Mouse (Mus musculus) liver, embryonic 11.5 days (tissue): ENCODE measurements around the gene R3hdm2. TPM values are rescaled to one million over a fixed set of nuclear protein-coding genes. Genes with fewer than 3 reads are reported as not detected.

Experiments
- ATAC-seq: fragments of 200-750 bp; cut with Nextera tagmentation; replicated peaks from 2 replicates; pipeline ENCODE4 v1.8.0; 2017; ENCODE audit warnings: moderate number of reproducible peaks, mild to moderate bottlenecking, moderate TSS enrichment, moderate library complexity; ENCODE audit not compliant: low FRiP score
- DNase-seq: peaks from one replicate; pipeline ENCODE4 v3.0.0-alpha.2; 2017; ENCODE audit warnings: low spot score
- H3K27ac ChIP-seq: fragments of 300-500 bp; sonication (generic); 2 replicates; pipeline ENCODE4 v1.5.1; 2014; ENCODE audit warnings: mild to moderate bottlenecking, low read depth, low read length, control low read depth
- H3K27me3 ChIP-seq: fragments of 300-500 bp; sonication (generic); replicated peaks from 2 replicates; pipeline ENCODE4 v1.6.1; 2014; ENCODE audit warnings: low read length, mixed read lengths; ENCODE audit not compliant: control insufficient read depth, insufficient read depth
- H3K36me3 ChIP-seq: fragments of 300-500 bp; sonication (generic); 2 replicates; pipeline ENCODE4 v1.6.1; 2014; ENCODE audit warnings: mild to moderate bottlenecking, low read length, moderate library complexity, mixed read lengths; ENCODE audit not compliant: control insufficient read depth, insufficient read depth
- H3K4me1 ChIP-seq: fragments of 300-500 bp; sonication (generic); replicated peaks from 2 replicates; pipeline ENCODE4 v1.6.1; 2014; ENCODE audit warnings: low read length, mixed read lengths; ENCODE audit not compliant: control insufficient read depth, insufficient read depth
- H3K4me2 ChIP-seq: fragments of 300-500 bp; sonication (generic); 2 replicates; pipeline ENCODE4 v1.6.1; 2014; ENCODE audit warnings: mild to moderate bottlenecking, control low read depth, moderate library complexity
- H3K4me3 ChIP-seq: fragments of 300-500 bp; sonication (generic); 2 replicates; pipeline ENCODE4 v1.5.1; 2014; ENCODE audit warnings: low read depth, low read length, control low read depth
- H3K9ac ChIP-seq: fragments of 300-500 bp; sonication (generic); 2 replicates; pipeline ENCODE4 v1.6.1; 2014; ENCODE audit warnings: low read depth, low read length, control low read depth
- H3K9me3 ChIP-seq: fragments of 300-500 bp; sonication (generic); 2 replicates; pipeline ENCODE4 v1.6.1; 2016; ENCODE audit warnings: low read length, inconsistent platforms, mixed read lengths; ENCODE audit not compliant: control insufficient read depth
- WGBS: fragments of 180-500 bp; shearing (Covaris S2); extraction: QIAGEN DNeasy Blood & Tissue Kit; methylation state at CpG from one replicate; pipeline ENCODE4 v1.1.7; 2014; 5-methylcytosine and 5-hydroxymethylcytosine counted together
- polyA plus RNA-seq: library from polyadenylated mRNA; unstranded; fragments of >200 nt; fragmentation: Nextera tagmentation; extraction: Ambion mirVana; gene quantifications from 2 replicates; pipeline ENCODE4 v1.2.1, GENCODE M21; 2014

Gene R3hdm2
- polyA plus RNA-seq, 1 experiment from 2014 or later: 33.8 TPM

GRCm38 (mm10) chr10:127367116-127367515, 13.0 kb upstream of the R3hdm2 start:
- H3K27ac ChIP-seq: 0 out of 2 replicates have a peak overlapping the region, but pooled peaks have one; percentile 34
- 69% methylated on average over 5 of the region's 5 CpGs for WGBS
- no peak for DNase-seq

GRCm38 (mm10) chr10:127368273-127368672, 11.9 kb upstream of the R3hdm2 start:
- no peaks in the 10 kb centered on the region for H3K9me3 ChIP-seq
- H3K27me3 ChIP-seq: no peaks in the 10 kb centered on the region
- H3K27ac ChIP-seq: peak overlapping the region; percentile 77
- DNase-seq: no peak
- no peak overlapping the region for H3K4me3 ChIP-seq
- peak overlapping the region; percentile 8; the same call in 1 of the 2 replicates for H3K4me2 ChIP-seq
- 71% methylated on average over 2 of the region's 2 CpGs for WGBS
- no peak overlapping the region for H3K9ac ChIP-seq
- no peaks in the 10 kb centered on the region for H3K36me3 ChIP-seq
- 0 out of 2 replicates have a peak, but pooled peaks have one; percentile 57 for ATAC-seq
- H3K4me1 ChIP-seq: no peaks in the 10 kb centered on the region

More at GRCm38 (mm10) chr10:127367116-127367515, 13.0 kb upstream of the R3hdm2 start:
- no peak overlapping the region for H3K4me3 ChIP-seq
- no peaks in the 10 kb centered on the region for H3K27me3 ChIP-seq
- no peaks in the 10 kb centered on the region for H3K36me3 ChIP-seq
- no peak for ATAC-seq
- no peak overlapping the region for H3K9ac ChIP-seq
- H3K4me2 ChIP-seq: no peak overlapping the region
- H3K4me1 ChIP-seq: no peaks in the 10 kb centered on the region
- H3K9me3 ChIP-seq: no peaks in the 10 kb centered on the region

GRCm38 (mm10) chr10:127369834-127370820, 10.0 kb upstream of the R3hdm2 start, which contains the start of gene Inhbc:
TSS of gene Inhbc (minus strand) at chr10:127370431.
- ATAC-seq (no peak), DNase-seq (no peak)
- no peaks in the 10 kb centered on the region for H3K27me3 ChIP-seq
- WGBS: 67% methylated on average over 22 of the region's 22 CpGs
- H3K4me3 ChIP-seq: no peak within 1 kb of the TSS
- H3K4me2 ChIP-seq: no peak within 1 kb of the TSS
- no peaks in the 10 kb centered on the region for H3K4me1 ChIP-seq
- H3K9me3 ChIP-seq: no peaks in the 10 kb centered on the region
- no peak within 1 kb of the TSS for H3K9ac ChIP-seq
- peak within 1 kb of the TSS; percentile 32 for H3K27ac ChIP-seq
- no peaks in the 10 kb centered on the region for H3K36me3 ChIP-seq

- H3K36me3 ChIP-seq: no peaks in the 10 kb centered on the region
- H3K4me2 ChIP-seq: no peak overlapping the region
- H3K9me3 ChIP-seq: no peaks in the 10 kb centered on the region
- DNase-seq: no peak
- 59% methylated on average over 2 of the region's 2 CpGs for WGBS
- H3K27me3 ChIP-seq: no peaks in the 10 kb centered on the region
- no peak overlapping the region for H3K4me3 ChIP-seq
- H3K27ac ChIP-seq: no peak overlapping the region
- no peak overlapping the region for H3K9ac ChIP-seq
- no peak for ATAC-seq
- no peaks in the 10 kb centered on the region for H3K4me1 ChIP-seq
These were observed 9.1 kb upstream of the R3hdm2 start for GRCm38 (mm10) chr10:127371023-127371422.

GRCm38 (mm10) chr10:127377700-127378099, 2.4 kb upstream of the R3hdm2 start:
- no peak overlapping the region for H3K9ac ChIP-seq
- no peaks in the 10 kb centered on the region; the same call in 1 of the 2 replicates for H3K4me1 ChIP-seq
- no peaks in the 10 kb centered on the region for H3K36me3 ChIP-seq
- H3K9me3 ChIP-seq: no peaks in the 10 kb centered on the region
- no peaks in the 10 kb centered on the region for H3K27me3 ChIP-seq
- DNase-seq (no peak), ATAC-seq (no peak)
- 58% methylated on average over 3 of the region's 3 CpGs for WGBS
- no peak overlapping the region for H3K4me2 ChIP-seq
- H3K4me3 ChIP-seq: no peak overlapping the region
- H3K27ac ChIP-seq: 0 out of 2 replicates have a peak overlapping the region, but pooled peaks have one; percentile 2

- peak overlapping the region; percentile 86; the same call in 1 of the 2 replicates for H3K27ac ChIP-seq
- 80% methylated on average over 8 of the region's 8 CpGs for WGBS
- peak overlapping the region; percentile 82 for H3K4me2 ChIP-seq
- H3K36me3 ChIP-seq: no peaks in the 10 kb centered on the region
- no peaks in the 10 kb centered on the region for H3K27me3 ChIP-seq
- peak overlapping the region; percentile 79 for H3K9ac ChIP-seq
- peak overlapping the region; percentile 66 for H3K4me3 ChIP-seq
- no peaks in the 10 kb centered on the region; the same call in 1 of the 2 replicates for H3K4me1 ChIP-seq
- DNase-seq (no peak), ATAC-seq (no peak)
- H3K9me3 ChIP-seq: no peaks in the 10 kb centered on the region
These were observed 473 bp upstream of the R3hdm2 start for GRCm38 (mm10) chr10:127379654-127380053.

GRCm38 (mm10) chr10:127380767-127381742, 928 bp downstream of the R3hdm2 start:
- peak overlapping the region; percentile 86 for H3K27ac ChIP-seq

GRCm38 (mm10) chr10:127381743-127382134, 1.6 kb downstream of the R3hdm2 start:
- H3K9ac ChIP-seq: peak overlapping the region; percentile 79; the same call in 1 of the 2 replicates
- H3K9me3 ChIP-seq: no peaks in the 10 kb centered on the region
- H3K4me2 ChIP-seq: peak overlapping the region; percentile 73
- DNase-seq (no peak), ATAC-seq (no peak)
- no peaks in the 10 kb centered on the region; the same call in 1 of the 2 replicates for H3K4me1 ChIP-seq
- H3K27me3 ChIP-seq: no peaks in the 10 kb centered on the region
- no peaks in the 10 kb centered on the region for H3K36me3 ChIP-seq
- peak overlapping the region; percentile 66 for H3K4me3 ChIP-seq
- H3K27ac ChIP-seq: peak overlapping the region; percentile 86
- 63% methylated on average over 2 of the region's 2 CpGs for WGBS

More at GRCm38 (mm10) chr10:127380767-127381742, 928 bp downstream of the R3hdm2 start:
- H3K9me3 ChIP-seq: no peaks in the 10 kb centered on the region
- DNase-seq (peak; percentile 73), ATAC-seq (peak; percentile 76)
- peak overlapping the region; percentile 73 for H3K4me2 ChIP-seq
- no peaks in the 10 kb centered on the region for H3K36me3 ChIP-seq
- H3K27me3 ChIP-seq: no peaks in the 10 kb centered on the region
- H3K9ac ChIP-seq: peak overlapping the region; percentile 79
- H3K4me3 ChIP-seq: peak overlapping the region; percentile 66
- WGBS: 3% methylated on average over 50 of the region's 79 CpGs
- no peaks in the 10 kb centered on the region; the same call in 1 of the 2 replicates for H3K4me1 ChIP-seq
